Mouse (Mus musculus): Measurements from ENCODE around the gene Sh2b2.
A peak's percentile ranks its signal among the peaks of the same experiment; 100 is the strongest.
"Not testable (repeated sequence)": the region's sequence is repeated elsewhere in the genome, so short reads cannot be mapped to it uniquely, and the experiment has no call there.

The Sh2b2 gene

DNA sequence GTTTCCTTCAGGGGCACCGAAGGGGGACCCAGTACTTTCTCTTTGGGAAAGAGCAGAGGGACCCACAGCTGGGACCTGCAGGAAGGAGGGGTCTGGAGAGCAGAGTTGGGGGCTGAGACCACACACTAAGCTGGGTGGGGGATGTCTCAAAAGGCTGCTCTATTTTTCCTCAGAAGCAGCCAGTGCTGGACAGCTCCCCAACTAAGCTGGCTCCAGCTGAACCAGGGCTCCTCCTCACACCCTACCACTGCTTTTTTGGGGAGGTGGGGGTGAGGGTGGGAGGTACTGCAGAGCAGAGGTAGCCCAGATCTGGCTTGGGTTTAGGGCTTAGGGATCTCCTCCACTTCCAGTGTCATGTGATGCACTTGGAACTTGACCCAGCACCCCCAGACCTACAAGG is 6.0 kb downstream of the Sh2b2 start:
- DNase-seq (ENCODE audit: low spot score) = peak; percentile 57

DNA sequence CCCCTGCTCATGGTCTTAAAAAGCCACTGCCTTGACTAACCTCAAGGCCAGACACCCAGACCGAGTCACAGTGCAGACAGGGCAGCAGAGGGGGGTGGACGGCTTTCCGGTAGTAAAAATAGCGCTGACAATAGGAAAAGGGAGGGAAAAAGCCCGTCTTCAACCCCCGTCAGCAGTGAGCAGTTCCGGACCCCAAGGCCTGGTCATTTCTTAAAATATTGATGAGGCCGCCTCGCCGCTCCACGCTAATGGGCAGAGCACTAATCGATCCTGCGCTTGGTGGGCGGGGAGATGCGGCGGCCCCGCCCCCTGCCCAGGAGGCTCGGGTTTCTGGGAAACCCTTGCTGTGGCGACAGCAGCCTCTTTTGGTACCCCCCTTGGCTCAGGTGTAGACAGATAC is 8.7 kb downstream of the Sh2b2 start:
- no peak for DNase-seq (ENCODE audit: low spot score)

DNA sequence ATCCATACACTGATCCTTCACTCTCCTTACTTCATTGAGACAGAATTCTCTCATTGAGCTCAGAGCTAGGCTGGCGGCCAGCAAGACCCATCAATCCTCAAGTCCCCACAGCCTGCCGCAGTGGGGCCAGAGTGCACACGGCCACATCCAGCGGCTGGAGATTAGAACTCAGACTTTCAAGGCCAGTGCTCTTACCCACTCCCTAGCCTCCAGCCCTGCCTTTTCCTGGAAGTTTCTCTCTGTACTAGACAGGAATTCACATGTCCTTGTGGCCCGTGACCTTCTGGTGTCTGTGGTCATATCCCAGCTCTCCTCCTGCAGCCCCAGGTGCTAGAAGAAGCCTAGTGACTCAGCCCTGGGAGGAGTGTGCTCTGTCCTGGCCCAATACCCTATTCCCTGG is 9.7 kb downstream of the Sh2b2 start:
- DNase-seq (ENCODE audit: low spot score) = no peak

DNA sequence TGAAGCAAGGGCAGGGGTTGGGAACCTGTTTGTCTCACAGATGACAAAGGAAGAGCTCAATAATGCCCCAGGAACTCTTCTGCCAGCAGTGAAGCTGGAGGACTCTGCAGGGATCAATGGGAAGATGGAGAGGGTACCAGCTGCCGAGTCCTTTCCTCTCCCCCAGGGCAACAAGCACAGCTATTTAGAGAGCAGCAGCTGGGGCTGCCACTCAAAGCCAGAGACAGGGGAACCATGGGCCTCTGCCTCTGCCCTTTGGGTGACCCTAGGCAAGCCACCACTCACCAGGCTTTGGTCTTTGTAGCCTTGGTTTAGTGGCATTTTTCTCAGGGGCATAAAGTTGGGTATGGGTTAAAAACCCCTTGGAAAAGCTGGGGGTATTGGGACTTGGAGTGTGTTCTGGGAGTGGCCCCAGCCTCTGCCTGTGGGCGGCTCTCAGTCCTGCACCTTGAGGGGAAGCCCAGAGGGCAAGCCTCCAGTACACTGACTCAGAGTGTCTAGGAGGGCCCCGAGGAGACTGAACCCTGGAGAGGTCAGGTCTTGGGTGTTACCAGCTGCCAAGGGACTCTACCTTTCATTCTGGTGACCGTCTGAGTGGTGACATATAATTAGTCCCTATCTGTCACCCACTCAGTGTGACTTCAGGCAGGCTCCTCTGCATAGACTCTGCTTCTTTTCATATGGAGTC is 15.9 kb downstream of the Sh2b2 start:
- DNase-seq (ENCODE audit: low spot score) = no peak

DNA sequence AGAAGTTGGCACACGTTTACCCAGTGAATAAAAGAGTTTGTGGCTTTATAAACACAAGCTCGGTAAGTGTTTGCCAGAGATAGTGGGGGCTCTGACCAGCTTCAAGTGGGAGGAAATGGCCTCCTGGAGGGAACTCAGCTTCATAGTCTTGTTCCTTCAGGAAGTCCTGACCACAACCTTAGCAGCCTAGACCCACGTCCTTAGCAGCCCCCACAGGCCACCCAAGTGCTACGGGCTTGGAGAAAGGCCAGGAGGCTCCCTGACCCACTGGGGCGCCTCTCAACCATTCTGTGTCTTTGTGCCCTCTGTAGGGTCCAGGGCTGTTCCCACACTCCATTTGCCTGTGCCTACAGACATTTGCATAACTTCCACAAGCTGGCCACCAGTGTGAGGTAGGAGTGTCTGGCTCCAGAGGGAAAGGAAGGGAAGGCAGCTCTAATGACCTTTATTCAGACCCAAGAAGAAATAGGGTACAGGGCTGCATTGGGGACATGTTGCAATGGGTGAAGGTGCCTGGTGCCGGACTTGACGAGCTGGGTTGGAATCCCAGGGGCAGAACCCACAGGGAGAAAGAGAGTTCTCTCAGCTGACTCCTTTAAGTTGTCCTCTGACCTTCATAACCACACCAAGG is 20.0 kb downstream of the Sh2b2 start:
- DNase-seq (ENCODE audit: low spot score) = peak; percentile 87

DNA sequence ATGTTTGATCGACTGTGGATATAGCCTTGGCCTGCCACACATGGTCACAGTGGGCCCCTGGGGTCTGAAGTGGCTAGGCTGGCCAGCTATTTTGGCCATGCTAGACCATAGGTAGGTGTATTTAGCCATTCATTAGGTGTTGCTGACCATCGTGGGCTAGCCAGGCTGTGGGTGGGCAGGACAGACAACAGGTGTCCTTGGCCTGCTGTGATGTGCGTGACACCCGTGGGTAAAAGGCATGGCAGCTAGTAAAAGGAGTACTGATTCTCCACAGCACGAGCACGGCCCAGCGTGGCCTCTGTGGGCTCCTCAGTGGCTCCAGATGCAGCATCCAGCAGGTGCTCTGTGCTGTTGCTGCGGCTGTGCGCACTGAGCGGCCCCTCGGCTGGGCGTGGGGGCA is 27.8 kb downstream of the Sh2b2 start:
- DNase-seq (ENCODE audit: low spot score) = no peak

DNA sequence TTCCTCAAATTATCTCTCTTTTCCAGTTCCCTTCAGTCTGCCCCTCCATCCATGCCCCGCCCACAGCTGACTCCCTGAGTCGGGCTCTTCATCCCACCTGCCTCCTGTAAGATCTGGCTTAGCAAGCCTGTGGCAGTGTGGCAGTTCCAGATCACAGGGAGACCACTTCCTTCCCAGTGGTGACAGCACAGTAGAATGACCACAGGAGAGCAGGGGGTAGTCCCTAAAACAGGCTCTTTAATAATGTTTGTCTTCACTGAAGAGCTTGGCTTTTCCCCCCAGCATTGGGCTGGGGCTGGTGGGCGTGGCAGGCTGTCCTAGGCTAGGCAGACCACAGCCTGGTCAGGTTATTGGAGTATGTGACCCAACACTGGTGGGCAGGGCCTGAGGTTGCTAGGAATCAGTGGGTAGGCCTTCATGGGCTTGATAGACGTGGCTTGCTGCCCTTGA is 28.4 kb downstream of the Sh2b2 start:
- DNase-seq (ENCODE audit: low spot score) = peak; percentile 48

DNA sequence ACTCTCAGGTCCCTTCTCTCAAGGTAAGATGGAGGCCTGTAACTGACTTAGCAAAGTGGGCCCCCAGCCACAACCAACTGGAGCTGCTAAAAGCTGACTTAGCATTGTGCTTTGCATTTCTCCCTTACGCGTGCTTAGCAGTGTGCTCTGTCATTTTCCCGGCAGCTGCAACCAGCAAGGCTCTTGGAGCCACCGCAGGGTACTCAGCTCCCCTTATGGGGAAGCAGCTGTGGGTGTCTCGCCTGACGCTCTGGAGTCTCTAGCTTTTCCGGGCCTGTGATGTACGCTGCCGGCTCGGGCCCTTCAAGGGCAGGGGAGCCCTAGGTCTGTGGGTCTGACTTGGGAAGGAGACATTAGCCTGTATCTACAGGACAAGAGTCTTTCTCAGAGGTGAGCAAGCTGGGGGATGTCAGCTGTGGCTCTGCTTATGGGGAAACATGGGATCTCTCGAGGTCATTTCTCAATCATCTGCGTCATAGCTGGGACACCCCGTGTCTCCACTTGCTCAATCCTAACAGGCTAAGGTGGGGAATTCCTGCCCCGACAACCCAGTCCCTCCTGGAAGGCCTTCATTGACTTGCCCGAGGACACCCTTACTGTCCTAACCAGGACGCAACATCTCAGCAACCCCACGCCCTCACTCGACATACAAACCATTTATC is 29.2 kb downstream of the Sh2b2 start:
- peak; percentile 40 for DNase-seq (ENCODE audit: low spot score)

DNA sequence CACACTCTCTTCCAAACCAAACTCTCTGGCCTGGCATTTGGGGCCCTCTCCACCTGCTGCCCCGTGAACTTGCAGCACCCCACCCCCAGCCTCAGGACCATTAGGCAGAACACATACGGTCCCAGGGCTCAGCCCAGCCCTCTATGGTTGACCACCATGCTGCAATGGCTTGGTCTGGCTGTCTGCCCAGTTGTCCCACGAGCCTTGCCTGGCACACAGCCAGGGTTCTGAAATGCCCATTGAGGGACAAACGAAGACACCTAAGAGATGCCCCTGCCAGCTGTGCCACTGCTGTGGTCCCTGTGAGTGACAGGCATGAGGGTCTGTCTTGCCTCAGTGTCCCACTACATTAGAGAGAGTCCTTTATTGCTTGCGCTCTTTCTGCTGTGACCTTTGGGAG is 30.4 kb downstream of the Sh2b2 start:
- no peak for DNase-seq (ENCODE audit: low spot score)

DNA sequence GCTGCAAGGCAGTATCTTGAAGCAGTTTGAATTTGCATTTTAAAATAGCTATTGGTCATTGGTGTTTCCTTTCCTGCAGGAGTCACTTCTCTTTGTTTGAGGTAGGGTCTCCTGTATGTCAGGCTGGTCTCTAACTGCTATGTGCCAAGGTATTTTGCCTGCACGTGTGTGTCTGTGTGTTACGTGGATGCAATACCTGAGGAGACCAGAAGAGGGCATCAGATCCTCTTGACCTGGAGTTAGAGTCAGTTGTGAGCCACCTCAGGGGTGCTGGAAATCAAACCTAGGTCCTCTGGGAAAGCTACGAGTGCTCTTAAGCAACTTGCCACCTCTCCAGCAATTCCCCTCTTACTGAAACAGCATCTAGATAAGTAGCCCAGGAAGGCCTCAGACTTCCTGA is 31.1 kb downstream of the Sh2b2 start:
- DNase-seq (ENCODE audit: low spot score) = no peak

DNA sequence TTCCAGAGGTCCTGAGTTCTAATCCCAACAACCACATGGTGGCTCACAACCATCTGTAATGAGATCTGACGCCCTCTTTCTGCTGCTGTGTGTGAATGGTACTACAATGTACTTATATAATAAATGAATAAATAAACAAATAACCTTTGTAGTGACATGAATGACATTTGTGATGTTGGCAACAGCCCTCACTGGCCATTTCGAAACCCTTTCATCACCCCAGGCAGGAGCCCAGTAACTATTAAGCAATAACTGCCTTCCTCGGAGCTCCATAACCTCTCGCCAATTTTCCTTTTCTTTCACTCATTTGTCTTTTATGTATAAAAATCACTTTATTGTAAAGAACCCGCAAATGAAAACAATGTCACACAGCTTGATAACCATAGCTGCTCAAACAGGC is 32.6 kb downstream of the Sh2b2 start:
- peak; percentile 89 for DNase-seq (ENCODE audit: low spot score)

DNA sequence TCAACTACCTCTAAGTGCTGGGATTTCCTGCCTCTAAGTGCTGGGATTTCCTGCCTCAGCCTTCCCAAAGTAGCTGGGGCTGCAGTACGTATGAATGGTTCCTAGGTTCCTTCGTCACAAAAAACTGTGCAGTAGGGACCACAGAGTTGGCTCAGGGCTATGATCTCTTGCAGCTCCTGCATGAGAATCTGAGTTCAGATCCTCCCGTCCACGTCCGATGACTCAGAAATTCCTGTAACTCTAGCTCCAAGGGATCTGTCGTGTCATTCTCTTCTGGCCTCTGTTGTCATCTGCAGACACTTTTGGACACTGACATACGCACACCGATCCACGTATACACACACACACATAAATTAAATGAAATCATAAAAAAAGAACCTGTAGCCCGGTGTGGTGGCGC is 33.6 kb downstream of the Sh2b2 start:
- DNase-seq (ENCODE audit: low spot score) = no peak

DNA sequence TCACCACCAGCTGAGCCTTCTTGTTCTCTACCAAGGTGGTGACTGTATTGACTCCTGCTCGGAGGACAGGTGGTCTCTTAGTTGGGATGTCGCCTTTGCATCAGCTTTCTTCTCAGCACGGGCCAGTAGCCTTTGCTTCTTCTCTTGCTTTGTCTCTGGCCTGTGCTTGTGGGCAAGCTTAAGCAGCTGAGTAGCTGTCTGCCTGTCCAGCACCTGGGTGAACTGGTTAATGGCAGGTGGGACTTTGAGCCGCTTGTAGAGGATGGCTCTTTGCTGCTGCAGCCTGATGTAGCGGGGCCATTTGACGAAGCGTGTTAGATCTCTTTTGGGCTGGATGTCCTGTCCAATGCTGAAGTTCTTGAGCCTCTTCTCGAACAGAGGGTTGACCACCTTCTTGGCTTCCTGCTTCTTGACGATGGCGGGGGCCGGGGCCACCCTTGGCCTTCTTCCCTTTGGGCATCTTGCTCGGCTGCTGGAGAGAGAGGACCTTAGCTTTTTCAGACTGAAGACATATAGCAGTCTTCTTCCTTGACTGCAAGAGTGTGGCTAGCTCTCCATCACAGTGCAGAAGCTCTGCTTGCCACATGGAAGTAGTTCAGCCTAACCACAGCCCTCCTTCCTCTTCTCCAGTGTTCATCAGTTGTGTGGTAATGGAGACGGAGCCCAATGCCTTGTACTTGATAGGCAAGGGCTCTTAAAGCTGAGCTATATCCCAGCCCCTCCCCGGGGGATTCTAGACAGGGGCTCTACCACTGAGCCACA is 34.8 kb downstream of the Sh2b2 start:
- DNase-seq (ENCODE audit: low spot score) = not testable (repeated sequence)

DNA sequence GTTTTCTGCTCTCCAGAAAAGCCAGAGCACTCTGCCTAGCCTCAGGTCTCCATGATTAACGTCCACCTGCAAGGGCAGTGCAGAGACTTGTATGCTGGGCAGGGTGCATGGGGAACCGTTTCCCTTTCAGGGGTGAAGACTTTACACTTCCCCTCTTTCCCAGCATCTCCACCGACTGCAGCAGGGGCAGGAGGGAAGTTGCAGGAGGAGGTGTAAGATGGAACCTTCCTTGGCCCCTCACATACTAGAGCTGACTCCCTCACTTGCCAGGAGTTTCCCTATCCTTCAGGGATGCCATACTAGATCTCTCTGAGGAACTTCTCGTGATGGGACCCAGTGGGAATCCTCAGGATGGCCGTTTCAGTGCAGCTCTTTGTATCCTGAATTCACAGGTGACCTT is 35.8 kb downstream of the Sh2b2 start:
- DNase-seq (ENCODE audit: low spot score) = no peak

DNA sequence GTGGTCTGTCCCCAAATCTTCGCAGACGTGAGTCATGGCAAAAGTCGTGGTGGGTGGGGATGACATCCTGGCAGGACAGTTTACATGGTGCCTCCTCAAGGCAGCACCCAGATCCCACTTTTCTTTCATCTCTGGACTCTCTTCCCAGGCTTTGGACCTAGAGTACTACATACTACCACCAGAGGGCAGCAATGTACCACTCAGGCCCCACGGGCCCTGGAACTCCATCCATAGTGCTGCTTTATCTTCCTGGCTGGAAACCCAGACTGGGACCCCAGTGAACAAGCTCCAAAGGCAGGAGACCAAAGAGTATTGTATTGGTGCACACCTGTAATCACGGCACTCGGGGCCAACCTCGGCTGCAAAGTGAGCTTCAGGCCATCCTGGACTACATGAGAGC is 44.5 kb downstream of the Sh2b2 start:
- peak; percentile 84 for DNase-seq (ENCODE audit: low spot score)

DNA sequence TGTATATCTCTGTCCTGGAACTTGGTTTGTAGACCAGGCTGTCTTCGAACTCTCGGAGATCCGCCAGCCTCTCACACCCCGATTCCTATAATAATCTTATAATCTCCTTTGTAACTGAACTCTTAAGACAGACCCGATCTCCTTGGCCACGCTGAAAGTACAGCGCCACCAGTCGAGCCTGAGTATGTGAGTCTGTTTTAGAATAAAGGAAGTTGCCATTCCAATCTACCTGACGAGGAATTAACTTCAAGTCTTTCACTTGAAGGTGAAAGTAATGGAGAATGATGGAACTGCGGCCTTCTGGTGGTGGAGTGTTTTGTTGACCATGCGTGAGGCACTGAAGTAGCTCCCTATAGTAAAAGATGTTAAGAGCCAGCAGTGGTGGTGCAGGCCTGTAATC is 46.8 kb downstream of the Sh2b2 start:
- peak; percentile 62 for DNase-seq (ENCODE audit: low spot score)

DNA sequence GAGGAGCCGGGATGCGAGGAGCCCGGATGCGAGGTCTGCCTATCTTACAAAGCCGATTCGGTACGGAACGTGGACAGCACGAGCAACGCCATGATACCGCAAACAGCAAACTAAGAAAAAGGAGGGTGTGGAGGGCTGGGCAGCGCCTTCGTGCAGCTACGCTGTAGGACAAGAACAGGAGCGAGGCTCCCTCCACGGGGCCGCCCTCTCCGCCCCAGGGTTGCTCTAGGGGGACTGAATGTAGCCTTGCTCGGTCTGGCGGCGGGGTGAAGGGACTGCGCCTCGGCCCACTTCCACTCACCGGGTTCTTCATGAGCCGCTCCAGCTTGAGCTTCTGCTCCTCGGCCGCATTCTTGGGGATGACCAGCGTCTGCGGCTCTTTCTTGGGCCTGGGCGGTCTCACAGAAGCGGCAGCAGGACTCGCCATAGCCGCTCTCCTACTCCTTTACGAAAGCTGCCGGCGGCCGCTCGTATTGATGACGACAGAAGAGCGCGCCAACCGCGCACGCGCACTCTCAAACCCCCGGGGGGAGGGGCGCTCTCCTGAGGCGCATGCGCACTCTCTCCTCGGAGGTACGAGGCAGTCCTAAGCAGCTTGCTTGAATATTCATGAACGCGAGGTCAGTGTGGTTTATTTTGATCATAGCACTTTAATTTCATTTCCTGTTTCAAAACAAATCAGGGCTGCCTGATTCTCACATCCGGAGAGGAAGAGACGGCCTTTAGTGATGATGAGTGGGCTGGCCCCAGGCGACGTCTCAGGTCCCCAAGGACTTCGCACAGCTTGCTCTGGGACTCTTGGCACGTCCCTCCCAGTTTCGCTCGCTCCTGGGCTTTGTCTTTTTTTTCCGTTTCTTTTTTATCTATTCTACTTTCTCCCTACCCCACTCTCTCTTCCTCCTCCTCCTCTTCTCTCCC is 47.6 kb downstream of the Sh2b2 start, which contains the start of gene Prkrip1:
TSS of gene Prkrip1 (minus strand) at position 490 of the 918 bp plus-strand sequence.
- peak; percentile 97 for DNase-seq (ENCODE audit: low spot score)

DNA sequence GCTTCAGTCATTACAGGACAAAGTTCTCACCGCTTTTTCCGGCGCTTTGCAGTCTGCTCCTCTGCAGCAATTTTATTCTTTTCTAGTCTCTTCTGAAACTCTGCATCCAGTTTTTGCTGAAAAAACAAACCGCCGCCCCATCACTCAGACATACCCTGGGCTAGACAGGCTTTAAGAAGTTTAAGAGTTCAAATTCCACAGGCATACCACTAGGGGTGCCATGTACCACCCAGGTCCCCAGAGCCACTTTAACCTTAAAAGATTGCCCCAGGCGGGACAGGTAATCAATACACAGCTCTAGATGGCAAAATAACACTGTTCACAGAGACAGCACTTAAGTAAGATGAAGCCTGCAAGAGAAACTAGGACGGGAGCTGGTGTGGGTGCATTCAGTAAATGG is 54.5 kb downstream of the Sh2b2 start:
- DNase-seq (ENCODE audit: low spot score) = no peak

DNA sequence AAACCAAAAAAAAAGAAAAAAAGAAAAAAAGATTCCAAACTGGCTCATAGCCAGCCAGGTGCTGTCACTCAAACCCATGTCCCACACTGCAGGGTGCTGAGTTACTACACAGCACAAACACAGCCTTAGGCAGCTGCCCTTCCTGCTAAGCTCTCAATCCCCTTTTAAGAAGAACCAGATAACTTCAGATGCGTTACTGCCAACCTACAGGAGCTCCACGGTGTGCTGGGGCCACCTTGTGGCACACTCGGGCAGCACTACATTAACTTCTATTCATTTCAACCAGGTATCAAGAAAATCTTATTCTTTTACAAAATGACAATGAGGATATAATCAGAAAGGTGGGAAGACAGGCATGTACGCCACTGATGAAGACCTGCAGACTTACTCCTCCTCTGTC is 59.6 kb downstream of the Sh2b2 start:
- DNase-seq (ENCODE audit: low spot score) = peak; percentile 67

DNA sequence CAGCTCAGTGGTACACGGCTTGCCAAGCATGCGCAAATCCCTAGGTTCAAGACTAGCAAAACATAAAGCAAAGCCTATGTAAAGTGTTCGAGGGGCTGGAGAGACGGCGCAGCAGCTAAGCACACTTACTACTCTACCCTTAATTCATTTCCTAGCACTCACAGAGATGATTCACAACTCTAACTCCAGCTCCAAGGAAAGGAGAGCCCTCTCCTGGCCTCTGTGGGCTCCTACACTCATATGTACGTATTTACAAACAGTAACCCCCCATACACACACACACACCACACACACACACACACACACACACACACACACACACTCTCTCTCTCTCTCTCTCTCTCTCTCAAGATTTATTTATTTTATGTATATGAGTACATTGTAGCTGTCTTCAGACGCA is 62.6 kb downstream of the Sh2b2 start:
- no peak for DNase-seq (ENCODE audit: low spot score)

DNA sequence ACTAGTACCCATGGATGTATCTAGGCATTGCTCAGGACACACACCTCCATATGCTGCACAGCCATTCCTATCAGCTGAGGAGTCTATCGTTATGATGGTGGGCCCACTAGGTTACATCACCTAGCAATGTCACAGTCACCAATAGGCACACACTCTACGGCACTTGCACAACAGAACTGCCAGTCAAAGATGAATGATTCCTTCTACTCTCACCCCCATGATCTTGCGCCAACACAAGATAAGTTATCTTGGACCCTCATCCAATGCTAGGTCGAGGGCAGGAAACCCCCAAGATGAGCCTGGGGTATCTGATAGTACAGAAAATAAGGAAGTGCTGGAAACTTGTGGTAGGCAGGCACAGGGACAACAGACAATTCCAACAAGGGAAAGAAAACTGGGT is 63.5 kb downstream of the Sh2b2 start:
- no peak for DNase-seq (ENCODE audit: low spot score)

DNA sequence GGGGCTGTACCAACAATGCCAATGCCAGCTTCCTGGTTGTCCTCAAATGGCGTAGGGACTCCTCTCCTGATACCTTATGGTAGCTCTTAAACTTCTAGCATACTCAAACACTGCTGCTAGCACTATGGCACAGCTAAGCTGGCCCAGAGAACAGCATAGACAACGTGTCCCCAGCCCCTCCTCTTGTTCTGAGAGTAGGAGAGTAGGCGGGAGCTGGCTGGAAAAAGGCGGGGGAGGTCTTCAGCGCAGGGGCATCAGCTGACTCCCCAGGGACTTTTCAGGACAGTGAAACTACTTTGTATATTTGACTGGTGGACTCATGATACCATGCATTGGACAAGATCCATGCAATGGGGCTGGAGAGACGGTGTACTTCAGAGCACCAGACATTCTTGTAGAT is 64.3 kb downstream of the Sh2b2 start:
- no peak for DNase-seq (ENCODE audit: low spot score)
